Mouse (Mus musculus): ENCODE measurements around the gene 4933415A04Rik.

GRCm38 (mm10) chr11:43604207-43604606 lies 17.4 kb downstream of the 4933415A04Rik start:
- TF ChIP-seq ZC3H11A (IDR thresholded peaks at IDR 0.05; ENCODE audit: borderline replicate concordance, low read depth, low read length) (no peak), ZNF384 (IDR thresholded peaks at IDR 0.05; ENCODE audit: low read depth, low read length) (no peak), MAFK (IDR thresholded peaks at IDR 0.05; ENCODE audit: insufficient read depth, low read depth, low read length) (no peak), CHD2 (IDR thresholded peaks at IDR 0.05; ENCODE audit: low read depth, low read length) (no peak)
